Mouse (Mus musculus): Measurements from ENCODE around the gene Wrap53. TPM values are rescaled to one million over a fixed set of nuclear protein-coding genes. Genes with fewer than 3 reads are reported as not detected.
"Not testable (repeated sequence)": the region's sequence is repeated elsewhere in the genome, so short reads cannot be mapped to it uniquely, and the experiment has no call there.

Wrap53 gene
- 1 to 10 TPM; 9.2 to 9.7 TPM for total RNA-seq (2021)
- long read RNA-seq, experiment 1, transcript Wrap53-201 (10 exons, 1,891 nt) = major isoform, 12 of 18 reads
- long read RNA-seq, experiment 1, partial matches to known transcripts = 3 of 18 reads
- long read RNA-seq, experiment 1, other reads (novel, unspliced or antisense) = 3 of 18 reads
- long read RNA-seq, experiment 2, partial matches to known transcripts = 1 of 5 reads
- long read RNA-seq, experiment 2, other reads (novel, unspliced or antisense) = 1 of 5 reads

DNA sequence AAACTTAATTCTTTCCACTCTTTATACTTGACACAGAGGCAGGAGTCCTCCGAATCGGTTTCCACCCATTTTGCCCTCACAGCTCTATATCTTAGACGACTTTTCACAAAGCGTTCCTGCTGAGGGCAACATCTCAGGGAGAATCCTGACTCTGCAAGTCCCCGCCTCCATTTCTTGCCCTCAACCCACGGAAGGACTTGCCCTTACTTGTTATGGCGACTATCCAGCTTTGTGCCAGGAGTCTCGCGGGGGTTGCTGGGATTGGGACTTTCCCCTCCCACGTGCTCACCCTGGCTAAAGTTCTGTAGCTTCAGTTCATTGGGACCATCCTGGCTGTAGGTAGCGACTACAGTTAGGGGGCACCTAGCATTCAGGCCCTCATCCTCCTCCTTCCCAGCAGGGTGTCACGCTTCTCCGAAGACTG is at the start of gene Wrap53, which contains the start of gene Trp53:
Gene Wrap53 (minus strand): TSS at position 165 of the 424 bp plus-strand sequence.
Gene Trp53 (plus strand): TSS at position 269 of the 424 bp plus-strand sequence.
- DNase-seq = peak; percentile 91 to 93

DNA sequence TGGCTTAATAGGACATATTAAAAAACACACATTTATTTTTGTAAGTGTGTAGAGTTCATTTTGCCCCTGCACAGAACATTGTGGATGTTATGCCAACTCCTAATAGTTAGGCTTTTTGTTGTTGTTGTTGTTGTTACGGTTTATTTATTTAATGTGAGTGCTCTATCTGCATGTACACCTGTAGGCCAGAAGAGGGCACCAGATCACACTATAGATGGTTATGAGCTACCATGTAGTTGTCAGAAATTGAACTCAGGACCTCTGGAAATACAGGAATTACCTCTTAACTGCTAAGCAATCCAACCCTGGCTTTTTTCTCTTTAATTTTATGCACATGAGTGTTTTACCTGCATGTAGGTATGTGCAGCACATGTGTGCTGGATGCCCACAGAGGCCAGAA is 49.7 kb upstream of the Wrap53 start:
- DNase-seq = no peak

DNA sequence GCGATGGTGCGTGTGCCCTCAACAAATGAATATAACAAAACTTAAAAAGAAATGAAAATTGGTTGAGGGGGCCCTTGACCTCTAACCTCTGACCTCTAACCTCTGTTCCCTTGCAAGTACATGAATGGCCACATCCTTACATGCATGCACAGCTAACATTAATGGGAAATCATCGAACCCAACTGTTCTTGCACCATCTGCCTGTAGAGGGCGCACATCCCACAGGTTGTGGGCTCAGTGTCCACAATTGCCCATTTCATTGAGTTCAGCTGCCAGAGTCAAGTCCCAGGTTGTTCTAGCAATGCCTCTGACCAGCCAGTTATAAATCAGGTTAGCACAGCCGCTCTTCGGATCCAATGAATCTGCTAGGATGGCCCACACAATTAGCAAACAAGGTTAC is 48.2 kb upstream of the Wrap53 start:
- DNase-seq = peak; percentile 78 to 85

DNA sequence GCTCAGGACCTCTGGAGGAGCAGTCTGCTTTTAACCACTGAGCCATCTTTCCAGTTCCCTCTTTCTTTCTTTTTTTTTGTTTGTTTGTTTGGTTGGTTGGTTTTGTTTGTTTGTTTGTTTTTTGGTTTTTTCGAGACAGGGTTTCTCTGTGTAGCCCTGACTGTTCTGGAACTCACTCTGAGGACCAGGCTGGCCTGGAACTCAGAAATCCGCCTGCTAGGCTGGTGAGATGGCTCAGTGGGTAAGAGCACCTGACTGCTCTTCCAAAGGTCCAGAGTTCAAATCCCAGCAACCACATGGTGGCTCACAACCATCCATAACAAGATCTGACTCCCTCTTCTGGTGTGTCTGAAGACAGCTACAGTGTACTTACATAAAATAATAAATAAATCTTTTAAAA is 44.3 kb upstream of the Wrap53 start:
- DNase-seq = not testable (repeated sequence)

DNA sequence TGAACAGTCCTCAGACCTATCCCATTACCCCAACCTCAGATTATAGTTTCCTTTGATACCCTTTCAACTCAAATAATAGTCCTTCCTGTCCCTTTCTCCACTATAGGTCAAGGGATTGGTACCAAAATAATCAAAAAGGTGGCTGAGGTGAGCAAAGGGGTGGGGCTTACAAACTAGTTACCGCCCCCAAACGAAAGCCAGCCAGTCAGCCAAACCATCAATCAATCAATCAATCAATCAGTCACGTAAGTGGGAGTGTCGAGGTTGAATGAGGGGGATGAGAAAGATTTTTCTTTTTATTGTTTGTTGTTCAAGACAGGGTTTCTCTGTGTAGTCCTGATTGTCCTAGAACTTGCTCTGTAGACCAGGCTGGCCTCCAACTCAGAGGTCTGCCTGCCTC is 43.0 kb upstream of the Wrap53 start:
- DNase-seq = no peak

DNA sequence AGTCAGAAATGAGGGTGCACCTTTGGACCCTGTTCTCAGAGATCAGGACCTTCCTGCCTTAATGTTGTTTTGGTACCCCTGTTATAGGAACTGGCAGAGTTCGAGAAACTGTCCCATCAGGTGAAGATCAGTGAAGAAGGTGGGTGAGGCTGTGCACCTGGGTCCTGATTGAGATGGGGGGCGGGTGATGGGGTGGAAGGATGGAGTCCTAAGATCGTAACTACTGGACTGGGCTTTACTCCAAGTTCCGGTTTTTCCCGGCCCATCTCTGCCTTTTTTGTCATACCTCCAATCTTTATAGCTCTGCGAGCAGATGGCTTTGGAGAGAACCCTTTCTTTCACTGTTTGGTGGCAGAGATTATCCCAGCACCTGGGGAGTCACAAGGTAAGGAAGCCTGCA is 42.4 kb upstream of the Wrap53 start:
- no peak for DNase-seq

DNA sequence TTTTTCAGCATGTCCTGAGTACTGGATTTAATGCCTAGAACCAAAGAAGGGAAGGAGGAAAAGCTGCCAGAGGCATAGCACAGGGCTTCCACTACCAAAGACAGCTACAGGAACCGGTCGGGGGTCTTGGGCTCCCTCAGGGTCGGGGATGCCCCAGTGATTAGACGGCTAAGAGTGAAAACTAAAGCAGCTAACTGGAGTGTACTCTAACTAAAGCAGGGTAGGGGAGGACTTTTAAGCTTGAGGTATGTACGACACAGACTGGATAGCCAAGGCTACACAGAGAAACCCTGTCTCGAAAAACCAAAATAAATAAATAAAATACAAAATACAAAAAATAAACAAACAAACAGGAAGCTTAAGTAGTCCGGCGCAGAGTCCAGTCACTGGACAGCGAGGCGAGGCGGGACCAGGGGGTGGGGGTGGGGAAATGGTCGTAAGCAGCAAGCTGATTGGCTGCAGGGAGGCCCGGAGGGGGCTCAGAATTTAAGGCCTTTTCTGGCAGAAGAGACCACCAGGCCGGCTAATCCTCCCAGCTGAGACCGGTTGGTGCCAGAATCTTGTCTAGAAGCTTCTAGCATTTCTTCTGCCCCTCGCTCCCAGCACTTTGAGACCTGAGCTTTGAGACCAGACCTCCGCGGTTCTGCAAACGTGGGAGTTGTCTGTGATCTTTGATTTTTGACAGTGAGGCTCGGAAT is 41.7 kb upstream of the Wrap53 start, which contains the start of gene Sat2:
Gene Sat2 (plus strand): TSS at position 454 of the 698 bp plus-strand sequence.
- peak; percentile 67 to 77 for DNase-seq

DNA sequence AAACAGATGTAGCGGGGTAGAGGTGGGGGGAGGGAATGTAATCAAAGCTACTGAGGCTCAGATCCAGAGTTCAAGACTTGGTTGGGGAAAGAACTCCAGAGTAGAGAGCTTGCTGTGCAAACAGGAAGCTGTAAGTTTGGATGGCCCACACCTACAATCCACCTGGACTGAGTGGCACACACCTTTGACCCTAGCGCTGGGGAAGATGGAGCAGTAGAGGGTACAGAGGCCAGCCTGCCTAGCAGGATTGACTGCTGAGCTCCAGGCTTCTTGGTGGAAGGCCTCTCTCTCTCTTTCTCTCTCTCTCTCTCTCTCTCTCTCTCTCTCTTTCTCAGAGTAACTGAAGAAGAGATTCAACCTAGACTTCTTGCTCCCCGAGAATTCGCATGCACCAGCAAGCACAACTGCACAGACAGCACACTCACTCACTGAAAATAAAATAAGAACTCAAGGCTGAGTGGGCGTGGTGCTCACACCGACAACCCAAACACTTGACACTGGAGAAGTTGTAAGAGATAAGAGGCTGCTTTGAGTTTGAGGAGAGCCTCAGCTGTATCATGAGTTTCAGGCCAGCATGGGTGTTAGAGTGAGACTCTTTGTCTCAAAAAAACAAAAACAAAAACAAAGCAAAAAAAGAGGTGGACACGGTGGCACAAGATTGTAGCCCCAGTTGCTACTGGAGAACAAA is 40.5 kb upstream of the Wrap53 start:
- DNase-seq = no peak

DNA sequence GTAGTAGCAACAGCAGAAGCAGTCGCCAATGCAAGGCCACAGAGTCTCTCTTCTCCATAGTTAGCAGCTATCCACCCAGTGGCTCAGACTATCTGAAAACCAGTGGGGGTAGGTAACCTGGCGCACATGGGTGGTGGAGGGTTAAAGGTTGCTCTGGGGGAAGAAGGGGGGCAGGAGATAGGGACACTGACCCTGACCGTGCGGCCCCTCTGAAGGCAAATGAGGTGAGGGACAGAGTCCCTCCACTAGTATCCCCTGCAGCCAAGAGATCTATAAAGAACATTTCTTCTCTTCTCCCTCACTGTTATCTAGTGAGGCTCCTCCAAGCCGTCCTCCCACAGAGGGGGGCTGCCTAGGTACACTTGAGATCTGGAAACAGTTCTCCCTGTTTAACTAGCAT is 37.8 kb upstream of the Wrap53 start, which contains the start of gene Shbg:
Gene Shbg (minus strand): TSS at position 101 of the 400 bp plus-strand sequence.
- no peak for DNase-seq

DNA sequence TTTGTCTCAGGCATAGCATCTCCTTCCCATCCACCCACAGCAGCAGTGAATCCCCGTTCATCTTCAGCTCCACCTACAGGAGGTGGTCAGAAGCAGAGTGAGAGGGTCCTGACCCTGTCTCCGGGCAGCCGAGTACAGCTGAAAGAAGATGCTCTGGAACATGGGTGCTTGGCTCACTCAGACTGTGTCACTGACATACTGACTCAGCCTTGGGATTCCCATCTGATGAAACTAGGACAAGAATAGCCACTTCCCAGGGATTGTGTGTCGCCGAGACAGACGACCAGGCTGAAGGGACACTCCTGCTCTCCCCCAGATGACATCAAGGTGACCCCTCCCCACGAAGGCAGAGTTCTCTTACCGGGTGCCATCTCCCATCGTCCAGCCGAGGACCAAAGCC is 36.7 kb upstream of the Wrap53 start:
- no peak for DNase-seq

DNA sequence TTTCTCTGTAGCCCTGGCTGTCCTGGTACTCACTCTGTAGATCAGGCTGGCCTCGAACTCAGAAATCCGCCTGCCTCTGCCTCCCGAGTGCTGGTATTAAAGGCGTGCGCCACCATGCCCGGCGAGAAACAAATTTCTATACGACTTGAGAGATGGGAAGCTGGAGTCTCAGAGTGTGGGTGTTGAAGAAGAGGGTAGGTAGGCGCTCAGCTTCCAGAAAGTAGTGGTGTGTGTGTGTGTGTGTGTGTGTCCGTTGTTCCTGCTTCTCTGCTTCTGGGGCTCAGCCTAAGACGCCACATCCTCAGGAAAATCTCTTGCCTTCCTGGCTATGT is 34.2 kb upstream of the Wrap53 start:
- DNase-seq = not testable (repeated sequence)

DNA sequence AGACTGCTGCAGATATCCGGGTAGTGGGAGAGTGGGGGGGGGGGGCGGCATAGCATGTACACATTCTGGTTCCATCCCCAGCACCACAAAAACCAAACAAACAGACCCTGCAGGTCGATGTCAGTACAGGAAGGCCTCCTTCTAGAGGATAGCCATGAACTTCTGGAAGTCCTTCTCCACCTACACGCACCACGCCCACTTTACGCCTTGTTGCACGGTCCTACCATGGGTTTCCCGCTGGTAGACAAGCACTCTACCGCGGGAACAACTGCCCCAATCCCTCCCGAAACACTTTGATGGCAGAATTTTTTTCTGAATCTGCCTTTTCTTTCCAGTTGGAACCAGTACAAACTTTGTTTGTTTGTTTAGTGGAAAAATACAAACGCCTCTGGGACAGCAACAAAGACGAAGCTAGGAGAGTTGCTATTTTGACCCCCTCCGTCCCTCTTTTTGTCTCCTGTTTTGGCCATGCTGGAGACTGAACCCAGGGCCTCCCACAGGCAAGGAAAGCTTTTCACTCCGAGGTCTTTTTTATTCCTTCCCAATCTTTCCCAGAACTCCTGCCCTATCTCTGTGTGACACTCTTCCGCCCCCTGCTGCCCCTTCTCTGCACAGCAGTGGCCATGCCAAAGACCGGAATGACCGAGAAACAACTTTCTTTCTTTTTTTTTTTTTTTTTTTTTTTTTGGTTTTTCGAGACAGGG is 33.6 kb upstream of the Wrap53 start:
- DNase-seq = peak; percentile 90 to 94

DNA sequence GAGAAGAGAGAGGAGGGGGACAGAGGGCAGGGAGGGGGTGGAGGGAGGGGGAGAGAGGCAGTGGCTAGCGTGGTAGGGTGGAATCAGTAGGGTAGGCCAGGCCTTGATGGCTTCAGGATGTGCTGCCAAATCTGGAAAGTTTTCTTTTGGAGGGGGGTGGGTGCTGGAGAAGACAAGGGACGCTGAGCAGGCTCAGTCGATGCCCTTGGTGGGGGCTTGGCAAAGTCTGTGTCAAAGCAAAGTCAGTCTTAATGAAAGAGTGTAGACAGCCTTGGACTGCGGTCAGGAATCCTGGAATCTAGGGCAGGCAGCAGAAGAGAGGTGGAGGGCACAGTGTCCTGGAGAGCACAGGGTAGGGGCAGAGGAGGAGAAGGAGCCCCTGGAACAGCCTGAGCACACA is 30.8 kb upstream of the Wrap53 start:
- DNase-seq = no peak

DNA sequence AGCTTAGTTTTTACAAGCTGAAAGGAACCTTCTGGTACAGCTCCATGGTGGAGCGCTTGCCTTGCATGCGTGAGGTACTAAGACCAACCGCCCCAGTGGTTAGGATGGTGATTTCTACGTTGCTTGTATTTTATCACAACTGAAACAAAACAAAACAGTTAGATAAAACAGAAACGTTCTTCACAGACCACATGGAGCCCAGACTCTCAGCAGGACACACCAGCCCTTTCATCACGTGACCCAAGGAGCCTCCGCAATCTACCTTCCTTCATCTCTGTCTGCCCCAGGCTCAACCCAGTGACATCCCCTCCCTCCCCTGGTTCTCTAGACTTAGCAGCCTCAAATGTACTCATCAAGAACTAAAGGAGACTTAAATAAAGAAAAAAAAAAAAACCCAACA is 29.4 kb upstream of the Wrap53 start:
- no peak for DNase-seq

DNA sequence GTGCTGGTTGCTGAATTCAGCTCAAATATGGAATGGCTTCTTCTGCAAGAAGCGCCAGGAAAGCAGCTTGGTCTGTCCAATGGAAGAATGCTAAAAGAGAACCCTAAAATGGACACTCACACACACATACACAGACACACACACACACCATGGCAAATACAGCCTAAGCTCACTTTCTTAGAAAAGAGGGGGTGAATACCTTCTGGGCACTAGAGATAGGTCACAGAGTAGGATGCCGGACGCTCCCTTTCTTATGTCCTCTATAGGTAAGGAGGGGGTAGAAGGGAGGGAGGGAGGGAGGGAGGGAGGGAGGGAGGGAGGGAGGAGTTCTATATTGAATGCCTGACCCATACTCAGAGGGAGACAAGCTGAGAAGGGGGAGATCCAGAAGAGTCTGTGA is 28.5 kb upstream of the Wrap53 start:
- DNase-seq = no peak

DNA sequence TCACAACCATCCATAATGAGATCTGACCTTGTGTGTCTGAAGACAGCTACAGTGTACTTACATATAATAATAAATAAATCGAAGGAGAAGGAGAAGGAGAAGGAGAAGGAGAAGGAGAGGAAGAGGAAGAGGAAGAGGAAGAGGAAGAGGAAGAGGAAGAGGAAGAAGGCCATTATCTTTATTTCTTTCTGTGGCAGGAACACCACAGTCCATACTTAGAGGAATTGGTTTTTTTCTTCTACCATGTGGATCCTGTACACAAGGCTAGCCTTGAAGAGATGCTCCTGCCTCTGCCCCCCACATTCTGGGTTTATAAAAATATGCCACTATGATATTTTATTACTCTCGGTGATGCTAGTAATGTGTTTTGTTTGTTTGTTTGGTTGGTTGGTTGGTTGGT is 26.8 kb upstream of the Wrap53 start:
- no peak for DNase-seq

DNA sequence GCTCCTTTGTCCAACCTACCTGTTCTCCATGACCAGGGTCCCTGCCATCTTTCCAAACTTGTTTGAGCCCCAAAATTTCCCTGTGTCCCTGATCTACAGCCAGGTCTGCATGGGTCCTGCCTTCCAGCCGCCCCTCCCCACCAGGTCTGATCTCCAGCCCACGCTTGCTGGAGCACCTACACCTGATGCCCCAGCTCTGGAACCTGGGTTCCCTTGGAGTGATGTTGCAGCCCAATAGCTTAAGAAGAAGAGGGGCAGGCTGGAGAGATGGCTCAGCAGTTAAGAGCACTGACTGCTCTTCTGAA is 26.4 kb upstream of the Wrap53 start:
- no peak for DNase-seq

DNA sequence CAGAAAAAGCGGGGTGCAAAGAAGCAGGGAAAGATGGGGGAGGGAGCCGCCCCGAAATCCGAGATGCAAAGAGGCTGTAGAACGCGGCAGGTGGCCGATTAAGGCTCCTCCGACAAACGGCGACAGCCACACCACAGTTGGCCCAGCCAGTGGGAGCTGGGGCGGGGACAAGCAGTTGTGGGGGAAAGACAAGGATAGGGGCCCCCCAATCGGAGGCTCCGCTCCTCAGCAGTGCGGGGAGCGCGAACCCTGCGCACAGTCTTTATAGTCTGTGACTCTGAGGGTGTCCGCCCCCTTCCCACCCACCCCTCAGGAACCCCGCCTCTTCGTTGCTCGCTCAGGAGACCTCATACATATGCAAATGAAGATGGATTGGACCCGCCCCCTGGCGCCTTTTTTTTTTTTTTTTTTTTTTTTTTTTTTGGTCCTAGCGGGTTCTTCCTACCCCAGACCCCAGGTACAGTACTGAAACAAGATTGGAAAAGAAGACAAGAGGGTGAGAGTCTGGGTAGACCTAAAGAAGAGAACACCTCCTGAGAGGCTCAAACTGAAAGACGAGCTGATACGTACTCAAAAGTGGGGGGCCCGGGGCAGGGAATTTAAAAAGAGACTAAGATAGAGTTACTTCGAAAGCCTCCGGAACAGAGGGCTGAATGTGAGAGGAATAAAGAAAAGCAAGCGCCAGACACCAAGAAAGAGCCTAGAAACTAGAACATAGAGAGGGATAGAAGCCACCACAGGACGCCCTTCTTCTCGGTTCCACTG is 25.9 kb upstream of the Wrap53 start, which contains the start of gene Atp1b2:
Gene Atp1b2 (minus strand): TSS at position 217 of the 765 bp plus-strand sequence.
- DNase-seq = peak; percentile 72 to 80

DNA sequence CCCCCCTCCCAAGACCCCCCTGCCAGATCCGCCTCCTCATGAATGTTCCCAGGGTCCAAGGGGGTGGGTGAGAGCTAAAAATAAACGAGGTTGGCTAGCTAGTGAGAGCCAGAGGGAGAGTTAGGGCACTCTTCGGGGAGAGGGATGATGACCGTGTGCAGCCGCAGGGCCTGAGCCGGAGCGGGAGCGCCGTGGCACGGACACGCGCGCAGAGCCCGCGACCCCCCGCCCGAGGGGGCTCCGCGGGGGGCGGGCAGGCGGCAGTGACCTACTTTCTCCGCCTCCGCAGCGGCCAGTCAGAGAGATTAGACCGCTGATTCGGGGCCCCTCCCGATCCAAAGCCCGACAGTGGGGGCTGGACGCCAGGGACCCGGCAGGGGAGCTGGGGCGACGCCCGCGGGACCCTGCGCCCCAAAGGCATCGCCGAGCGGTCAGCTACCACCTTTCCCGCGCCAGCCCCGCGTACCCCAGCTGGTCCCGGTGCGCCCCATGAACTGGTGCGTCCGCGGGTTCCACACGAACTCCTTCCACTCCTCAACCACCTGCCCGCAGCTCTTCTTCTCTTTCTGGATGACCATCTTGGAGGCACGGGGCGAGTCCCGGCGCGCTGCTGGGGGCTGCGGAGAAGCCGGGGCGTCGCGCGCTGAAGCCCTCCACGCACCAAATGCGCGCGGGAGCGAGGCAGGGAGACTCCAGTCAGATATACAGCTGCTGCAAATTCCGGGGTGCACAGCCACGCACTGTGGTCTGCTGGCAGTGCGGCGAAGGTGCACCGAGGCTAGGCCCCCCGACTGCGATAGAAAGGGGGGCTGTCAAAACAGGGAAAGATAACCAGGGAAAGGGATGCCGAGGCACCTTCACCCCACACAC is 25.0 kb upstream of the Wrap53 start:
- peak; percentile 26 to 47 for DNase-seq

DNA sequence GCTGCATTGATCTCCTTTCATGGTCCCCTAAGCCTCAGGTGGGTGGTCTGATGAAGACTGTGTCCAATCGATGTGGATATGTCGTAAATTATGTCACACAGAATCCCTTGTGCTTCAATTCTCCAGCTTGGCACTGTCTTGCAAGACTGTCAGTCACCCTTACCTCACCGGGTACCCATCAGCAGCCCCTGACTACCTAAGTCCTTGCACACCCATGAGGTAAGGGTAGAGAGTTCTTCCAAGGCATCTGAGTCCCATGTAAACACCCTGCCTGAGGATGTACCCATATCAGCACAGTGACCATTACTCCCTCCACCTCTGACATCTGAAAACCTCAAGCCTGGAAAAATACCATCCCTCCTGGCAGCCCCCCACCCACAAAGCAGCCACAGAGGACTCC is 24.3 kb upstream of the Wrap53 start:
- no peak for DNase-seq

DNA sequence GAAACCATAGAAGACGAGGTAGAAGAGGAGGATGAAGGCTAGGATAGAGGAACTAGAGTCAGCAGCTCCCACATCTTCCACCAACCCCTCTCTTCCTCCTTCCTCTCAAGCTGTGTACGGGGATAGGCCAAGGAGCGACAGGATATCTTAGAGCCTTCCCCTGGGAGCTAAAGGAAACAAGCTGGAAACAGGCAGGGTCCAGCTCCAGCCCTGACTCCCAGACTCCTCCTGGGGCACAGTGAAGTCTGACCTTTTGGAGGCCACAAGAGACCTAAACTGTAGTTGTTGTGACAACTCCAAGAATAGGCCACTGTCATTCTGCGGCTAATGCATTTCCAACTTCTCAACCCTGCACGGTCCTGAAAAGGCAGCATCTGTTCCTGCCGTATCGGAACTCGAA is 23.5 kb upstream of the Wrap53 start:
- no peak for DNase-seq
